Mouse (Mus musculus) telencephalon, adult 2 months (tissue): Measurements from ENCODE around the gene Stat5a.

ENCODE experiments used
- DNase-seq: peaks from one replicate; pipeline ENCODE4 v3.0.0-alpha.2; 2011; ENCODE audit warnings: low read depth, low spot score

The Stat5a gene

DNA sequence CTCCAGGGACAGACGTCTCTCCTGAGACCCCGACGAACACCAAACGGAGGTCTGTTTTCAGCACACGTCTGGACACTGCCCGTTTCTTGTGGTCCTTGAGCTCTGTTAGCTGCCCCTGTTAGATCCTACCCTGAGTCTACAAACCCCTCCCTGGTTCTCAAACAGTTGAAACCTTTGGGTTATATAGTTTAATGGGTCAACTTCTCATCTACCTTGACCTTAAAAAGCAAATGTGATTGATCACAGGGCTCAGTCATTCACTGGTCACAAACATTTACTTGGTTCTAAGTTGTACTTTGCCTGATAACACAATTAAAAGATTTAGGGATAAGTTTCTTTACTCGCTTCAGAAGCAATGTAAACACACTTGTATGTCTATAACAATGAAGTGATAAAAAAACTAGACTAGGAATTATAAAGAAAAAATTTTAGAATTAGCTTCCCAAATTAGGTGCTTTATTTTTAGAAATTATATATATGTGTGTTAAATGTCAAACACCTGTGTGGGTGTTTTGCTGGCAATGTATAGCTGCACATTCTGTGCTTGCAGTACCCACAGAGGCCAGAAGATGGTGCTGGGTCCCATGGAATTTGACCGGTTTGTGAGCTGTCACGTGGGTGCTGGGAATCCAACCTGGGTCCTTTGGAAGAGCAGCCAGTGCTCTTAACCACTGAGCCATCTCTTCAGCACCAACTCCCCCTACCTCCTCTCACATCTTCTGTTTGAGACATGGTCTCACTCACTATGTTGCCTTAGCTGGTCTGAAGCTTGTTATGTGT is 22.0 kb upstream of the Stat5a start:
- no peak for DNase-seq

DNA sequence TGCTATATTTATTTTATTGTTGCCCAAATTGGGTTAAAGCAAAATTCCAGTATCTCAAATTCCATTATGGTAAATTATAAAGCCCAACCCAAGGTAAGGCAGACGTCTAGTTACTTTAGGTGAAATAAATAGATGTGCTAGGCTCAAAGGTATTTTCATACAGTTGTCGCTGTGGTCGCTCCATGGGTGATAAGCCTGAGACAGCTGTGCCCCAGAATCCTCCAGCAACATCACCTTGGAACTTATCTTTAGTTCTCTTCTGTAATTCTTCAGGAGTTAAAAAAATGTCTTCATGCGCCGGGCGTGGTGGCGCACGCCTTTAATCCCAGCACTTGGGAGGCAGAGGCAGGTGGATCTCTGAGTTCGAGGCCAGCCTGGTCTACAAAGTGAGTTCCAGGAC is 20.3 kb upstream of the Stat5a start:
- DNase-seq, result no peak

DNA sequence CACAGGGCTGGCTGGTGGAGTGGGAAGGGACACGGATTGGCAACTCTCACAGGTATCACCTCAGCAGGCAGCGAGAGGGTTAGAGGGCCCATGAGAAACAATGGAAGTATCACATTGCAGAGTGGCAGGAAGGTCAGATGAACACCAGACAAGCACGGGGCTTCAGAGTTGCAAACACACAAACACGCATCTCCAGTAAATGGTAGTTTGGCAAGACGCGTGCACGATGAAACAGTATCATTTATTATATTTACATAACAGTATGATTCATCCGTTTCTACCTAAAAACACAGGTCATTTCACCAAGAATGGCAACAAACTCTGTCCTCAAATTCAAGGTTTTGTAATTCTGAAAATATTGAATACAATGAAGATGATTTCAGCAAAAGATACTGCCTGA is 19.6 kb upstream of the Stat5a start:
- DNase-seq, result no peak

DNA sequence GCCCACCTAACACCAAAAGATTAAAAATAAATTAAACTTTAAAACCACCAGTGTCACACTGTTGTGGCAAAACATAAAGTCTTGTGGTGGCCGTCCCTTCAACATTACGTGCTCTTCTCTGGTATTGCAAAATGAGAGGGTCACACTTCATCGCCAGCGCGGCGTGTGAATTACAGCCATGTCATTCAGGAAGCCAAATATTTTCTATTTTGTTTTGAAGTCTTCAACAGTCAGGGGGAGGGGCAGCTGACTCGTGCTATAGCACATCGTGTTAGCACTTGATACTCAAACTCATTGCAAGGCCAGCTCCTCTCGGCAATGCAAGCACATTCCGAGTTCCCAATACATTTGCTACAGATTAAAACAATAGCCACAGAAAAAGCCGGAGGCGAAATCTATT is 18.3 kb upstream of the Stat5a start:
- no peak for DNase-seq

DNA sequence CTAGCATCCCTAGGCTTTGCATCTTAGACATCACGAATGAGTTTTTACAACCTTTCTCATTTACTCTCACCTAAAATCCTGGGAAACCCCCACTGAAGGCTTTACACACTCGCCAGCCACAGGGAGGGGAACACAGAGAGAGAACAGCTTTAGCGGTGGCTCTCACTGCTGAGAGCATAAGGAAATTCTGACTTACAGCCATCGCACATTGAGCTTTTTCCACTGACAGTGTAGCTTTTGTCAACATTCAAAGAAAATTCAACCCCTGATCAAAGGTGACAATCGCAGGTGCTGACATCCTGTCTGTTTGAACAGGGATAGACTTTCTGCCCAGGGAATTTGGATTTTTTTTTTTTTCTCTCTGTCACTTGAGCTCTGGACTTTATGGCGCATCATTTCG is 17.1 kb upstream of the Stat5a start:
- no peak for DNase-seq

DNA sequence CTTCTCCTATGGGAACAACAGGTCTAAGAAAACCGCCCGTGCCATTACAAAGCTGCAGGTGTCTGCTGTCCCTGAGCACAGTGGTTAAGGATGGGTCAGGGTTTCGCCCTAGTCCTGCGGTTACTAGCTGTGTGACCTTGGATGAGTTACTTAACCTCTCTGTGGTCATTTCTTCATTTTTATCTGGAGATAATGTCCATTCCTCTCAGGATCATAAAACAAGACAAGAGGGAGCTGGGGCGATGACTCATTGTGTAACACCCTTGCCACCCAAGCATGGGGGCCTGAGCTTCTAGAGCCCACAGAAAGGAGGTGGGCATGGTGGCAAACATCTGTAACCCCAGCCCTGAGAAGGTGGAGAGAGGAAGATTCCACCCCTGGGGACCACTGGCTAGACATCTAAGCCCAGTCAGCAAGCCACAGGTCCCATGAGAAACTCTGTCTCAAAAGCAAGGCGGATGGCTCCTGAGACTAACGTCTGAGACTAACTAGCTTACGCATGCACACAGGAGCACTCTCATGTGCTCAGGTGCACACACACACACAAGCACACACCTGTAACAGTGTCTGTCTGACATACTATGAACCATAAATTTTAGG is 16.0 kb upstream of the Stat5a start:
- DNase-seq, result no peak

DNA sequence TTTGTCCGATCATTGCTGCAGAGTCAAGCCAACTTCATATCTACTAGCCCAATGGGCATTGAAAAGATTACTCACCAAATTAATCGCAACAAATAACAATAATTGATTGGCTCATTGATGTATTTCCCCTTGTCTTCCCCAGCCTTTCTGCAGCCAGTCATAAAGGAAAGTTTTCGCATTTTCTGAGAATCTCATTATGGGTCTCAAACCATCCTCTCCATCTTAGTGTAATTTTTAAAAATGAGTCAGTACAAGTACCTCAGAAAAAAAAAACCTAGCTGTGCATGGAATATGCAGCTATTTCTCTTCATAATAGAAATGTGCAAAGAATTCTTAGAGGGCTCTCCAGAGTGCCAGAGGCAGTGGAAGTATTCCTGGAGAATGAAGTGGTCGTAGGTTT is 15.0 kb upstream of the Stat5a start:
- no peak for DNase-seq

DNA sequence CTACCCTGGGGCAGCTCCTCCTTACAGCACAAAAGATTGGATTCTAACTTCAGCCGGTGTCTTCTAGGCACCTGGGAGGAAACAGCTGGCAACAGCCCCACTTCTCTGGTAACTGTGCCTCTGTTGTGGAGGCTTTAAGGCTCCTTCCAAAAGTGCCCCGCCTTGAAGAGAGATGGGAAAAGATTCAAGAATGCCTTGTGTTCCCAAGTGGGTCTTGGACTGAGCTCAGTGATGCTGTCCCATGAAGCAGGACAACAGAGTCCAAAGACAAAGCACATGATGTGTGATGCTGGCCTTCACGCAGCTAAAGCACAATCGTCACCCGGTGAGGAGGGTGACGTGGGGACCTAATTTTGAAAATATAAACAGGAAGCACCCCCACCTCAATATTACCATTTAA is 13.4 kb upstream of the Stat5a start:
- DNase-seq, result no peak

DNA sequence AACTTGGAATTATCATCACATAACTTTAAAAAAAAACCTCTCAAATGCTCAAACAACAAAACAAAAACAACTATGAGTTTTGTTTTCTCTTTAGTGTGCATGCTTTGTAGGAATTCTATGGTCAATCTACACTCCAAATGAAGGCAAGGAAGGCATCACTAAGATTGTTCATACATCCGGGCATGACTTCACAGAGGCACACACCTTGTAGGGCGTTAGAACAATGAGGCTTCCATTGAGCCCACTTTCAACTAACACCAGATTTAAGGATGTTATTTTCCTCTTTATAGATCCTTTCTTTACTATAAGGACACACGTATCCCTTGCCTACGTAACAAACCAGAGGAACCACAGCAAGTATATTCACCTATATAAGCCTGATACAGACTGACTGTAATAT is 11.6 kb upstream of the Stat5a start:
- no peak for DNase-seq

DNA sequence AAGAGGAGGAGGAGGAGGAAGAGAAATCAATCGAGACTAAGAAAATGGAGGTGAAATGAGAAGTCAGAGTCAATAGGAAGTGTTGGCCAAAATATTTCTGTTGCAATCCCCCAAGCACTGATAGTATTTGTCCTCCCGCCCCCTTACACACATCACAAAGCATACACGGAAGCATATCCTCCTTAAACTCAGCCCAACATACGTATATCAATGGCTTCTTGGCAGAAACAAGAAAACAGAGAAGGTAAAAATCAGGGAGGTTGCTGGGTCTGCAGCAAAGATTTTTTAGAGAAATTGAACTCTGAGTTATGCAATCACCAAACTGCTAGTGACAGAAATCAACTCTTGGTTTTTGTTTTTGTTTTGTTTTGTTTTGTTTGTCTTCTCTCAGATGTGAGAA is 11.1 kb upstream of the Stat5a start:
- no peak for DNase-seq

DNA sequence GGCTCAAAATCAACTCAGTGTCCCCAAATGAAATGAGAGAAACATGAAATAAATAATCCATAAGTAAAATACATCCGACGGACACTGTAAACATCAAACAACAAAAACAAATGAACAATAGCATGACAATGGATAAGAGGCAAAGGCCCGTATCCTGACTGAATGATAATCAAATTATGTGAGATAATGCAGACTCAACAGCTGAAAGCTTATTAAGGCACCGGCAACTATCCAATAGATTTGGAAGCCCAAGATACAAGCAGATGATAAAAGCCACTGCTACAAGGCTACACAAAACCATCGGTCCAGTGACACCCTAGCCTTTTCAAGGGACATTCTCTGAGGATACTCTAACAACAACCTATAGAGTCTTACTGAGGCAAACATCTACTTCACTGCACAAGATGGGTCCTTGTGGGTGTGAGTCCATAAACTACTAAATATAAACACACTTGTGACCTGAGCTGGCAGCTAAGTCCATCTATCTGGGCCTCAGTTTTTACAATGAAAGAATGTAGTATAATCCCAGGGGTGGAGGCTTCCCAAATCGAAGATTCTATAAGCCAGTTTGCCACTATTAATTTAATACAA is 10.3 kb upstream of the Stat5a start:
- DNase-seq, result no peak

DNA sequence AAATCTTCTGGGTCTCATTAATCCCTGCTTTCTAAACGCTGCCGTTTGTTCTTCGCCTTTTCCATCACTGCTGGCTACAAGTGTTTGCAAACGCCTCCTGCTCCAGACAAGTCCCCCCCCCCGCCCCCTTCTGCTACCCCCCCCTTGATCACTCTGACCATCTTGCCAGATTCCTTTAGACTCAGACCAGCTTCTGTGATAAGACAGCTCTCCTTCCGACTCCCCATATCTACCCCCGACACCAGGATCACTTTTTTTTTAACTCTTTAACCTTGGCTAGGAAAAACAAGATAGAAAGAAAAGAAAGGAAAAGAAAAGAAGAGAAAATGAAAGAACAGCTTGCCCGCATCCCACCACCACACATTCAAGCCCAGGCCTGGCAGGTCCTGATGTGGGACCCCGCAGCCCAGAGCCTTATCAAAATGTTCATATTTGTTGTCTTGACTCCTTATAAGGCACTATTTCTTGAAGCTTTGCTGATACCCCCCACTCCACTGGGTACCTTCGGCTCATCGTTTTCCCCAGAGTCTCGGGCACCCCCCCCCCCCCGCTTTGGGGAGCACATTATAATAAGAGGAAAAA is 9.6 kb upstream of the Stat5a start:
- DNase-seq, result no peak

DNA sequence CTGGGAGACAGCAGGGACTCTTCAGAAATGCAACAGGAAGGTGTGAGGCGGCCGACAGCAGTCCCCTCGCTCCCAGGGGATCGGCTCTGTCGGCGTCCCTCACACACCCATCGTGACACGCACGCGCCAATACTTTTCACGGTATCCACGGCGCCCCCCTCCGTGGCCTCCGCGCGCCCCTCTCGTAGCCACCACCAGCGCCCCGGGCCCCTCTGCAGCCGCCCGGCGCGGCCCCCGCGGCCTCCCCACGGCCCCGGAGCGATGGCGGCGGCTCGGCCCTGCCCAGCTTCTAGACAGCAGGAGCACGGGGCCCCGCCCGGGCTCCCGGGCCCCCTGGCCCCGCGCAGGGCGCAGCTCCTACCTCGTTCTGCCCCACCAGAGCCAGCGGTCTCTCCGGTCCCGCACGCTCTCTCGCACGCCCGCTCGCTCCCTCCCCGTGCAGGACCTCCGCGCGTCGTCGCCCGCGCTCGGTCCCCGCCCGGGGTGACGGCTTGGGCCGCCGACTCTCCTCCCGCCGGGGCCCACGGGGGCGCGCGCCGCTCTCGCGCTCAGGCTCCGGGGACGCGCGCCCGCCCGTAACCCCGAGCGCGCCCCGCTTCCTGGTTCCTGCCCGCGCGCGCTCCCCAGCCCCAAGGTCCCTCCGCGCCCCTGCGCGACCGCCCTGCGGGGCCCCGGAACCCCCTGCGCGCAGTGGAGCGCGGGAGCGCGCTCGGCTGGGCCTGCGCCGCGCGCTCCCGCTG is 8.9 kb upstream of the Stat5a start, which contains the start of gene Stat5b:
Gene Stat5b (minus strand): TSS at position 687 of the 740 bp plus-strand sequence.
- no peak for DNase-seq

DNA sequence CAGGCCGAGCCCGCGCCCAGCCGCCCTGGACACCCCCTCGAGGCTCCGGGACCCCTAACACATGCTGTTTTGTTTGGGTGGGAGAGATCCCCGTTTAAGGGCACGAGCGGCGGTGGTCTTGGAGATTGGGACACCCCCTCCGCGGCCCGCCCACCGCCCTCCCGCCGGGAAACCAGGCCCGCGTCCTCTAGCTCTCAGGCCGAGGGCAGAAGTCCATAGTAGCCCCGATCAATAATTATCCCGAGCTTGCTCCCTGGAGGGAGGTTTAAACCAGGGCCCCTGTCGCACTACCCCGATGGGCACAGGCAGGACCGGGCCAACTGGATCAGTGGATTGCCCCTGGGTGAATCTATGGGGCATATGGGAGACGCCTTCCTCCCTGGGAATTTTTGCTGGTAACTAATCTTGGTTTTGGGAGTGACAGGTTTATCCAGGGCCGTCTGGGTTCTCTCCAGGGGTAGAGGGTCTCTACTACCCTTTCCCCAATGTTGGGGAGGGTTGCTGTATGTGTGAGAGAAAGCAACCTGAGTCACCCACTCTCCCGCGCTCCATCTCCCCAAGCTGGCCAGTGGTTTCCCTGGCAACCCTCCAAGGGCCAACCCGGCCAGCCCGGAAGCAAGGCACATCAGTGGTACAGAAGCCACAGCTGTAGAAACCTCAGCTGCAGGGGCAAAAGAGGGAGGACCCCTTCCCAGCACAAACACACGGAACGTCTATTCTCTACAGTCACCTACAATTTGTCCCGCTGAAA is 8.2 kb upstream of the Stat5a start:
- no peak for DNase-seq

DNA sequence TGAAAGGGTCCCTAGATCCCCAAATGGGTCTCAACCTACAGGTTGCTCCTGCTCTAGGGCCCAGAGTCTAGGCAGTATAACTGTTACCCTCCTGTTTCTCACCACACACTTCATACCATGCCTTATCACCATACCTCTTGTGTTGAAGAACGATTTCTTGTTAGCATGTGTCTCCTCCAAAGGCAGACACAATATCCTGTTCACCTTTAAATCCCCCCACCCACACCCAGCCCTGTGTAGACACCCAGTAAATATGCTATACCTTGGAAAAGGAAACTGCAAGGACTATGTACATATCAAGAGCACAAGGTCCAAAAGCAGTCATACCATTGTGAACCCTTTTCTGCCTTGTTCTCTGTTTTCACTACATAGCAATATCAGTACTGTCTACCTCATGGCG is 7.1 kb upstream of the Stat5a start:
- DNase-seq, result no peak

DNA sequence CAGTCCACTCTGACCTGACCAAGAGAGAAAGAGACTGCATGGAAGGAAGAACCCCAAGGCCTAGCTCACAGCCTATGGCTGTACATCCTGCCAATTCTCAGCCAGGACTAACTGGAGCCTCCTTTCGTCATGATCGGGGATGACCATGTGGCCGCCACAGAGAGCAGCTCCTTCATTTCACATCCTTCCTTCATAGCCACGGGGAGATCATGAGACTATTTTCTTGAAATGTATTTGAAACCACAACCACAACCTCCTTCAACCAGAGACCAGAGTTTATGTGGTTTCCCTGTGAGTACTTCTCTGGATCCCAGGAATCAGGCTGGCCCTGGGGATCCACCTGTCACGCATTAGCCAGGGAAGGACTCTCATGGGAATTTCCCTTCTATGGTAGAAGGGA is 6.1 kb upstream of the Stat5a start:
- no peak for DNase-seq

DNA sequence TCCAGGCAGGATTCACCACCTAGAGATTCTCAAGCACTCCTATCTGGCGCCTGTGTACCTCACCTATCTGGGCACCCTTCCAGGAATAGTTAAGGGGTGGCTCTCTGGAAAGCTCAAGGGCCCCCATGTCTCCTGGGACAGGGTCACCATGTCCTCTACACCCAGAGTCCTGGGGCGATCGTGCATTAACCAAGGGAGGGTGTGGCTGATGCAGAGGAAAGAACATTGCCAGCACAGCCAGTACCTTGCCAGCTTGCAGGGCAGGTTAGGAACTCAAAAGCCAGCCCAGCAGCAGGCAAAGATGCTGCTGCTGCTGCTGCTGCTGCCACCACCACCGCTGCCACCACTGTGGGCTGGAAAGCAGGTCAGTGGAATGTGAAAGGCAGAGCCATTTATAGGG is 4.9 kb upstream of the Stat5a start:
- DNase-seq, result no peak

DNA sequence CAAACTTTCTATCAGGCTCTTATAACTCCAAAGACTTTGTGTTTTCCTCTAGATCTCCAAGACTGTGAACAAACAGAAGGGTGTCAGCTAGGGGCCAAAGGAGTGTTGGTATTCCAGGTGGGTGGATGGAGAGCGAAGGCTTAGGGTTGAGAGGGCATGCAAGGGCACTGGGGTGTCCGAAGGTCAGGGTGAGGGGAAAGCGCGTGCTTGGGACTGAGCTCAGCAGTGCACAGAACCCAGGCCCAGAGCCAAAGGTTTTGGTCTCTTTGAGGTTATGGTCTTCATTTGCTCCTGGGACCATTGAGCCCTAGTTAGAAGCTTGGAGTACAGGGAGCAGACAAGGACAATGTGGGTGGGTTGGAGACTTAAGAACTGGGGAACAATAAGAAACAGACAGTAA is 4.0 kb upstream of the Stat5a start:
- DNase-seq, result no peak

DNA sequence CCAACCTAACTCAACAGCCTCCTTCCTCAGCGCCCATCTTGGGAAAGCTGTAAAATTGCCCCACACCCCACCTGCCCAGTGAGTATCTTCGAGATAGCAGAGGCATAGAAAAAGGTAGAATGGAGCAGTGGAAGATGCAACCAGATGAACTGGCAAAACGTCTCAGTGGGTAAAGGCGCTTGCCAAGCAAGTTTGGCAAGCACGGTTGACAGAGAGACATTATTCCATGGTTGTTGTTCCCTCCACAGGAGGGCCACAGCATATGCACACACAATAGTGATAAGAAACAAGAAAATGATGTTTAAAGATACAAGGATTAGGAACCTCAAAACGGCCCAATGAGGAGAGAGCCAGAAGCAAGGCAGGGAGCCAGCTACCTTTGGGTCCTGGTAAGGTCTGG is 1.2 kb upstream of the Stat5a start:
- no peak for DNase-seq

DNA sequence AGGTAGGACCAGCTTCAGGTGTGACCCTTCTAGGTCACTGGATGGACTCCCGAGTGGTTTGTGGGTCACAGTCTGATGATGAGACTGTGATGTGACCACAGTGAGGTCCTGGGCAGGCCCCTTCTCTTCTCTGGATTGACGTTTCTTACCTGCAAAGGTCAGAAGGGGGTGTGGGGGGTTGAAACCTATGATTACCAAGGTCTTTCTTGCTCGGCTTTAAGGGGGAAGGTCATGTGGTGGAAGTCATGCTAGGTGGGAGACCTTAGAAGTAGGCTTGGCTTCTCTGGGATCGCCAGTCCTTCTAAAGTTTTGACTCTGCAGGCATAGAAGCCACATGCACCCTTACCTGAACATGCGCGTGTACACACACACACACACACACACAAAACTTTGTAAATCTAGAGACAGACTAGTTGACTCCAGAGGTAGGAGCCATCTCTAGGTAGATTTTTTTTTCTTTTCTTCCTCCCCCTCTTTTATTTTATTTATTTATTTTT is 476 bp downstream of the Stat5a start:
- DNase-seq, result no peak
